Mouse (Mus musculus) stomach, postnatal 0 days (tissue): ENCODE measurements around the gene Bace1. TPM values are rescaled to one million over a fixed set of nuclear protein-coding genes. Genes with fewer than 3 reads are reported as not detected.

Source experiments
- ATAC-seq: fragments of 200-750 bp; cut with Nextera tagmentation; 2 replicates; pipeline ENCODE4 v1.8.0; 2017; ENCODE audit not compliant: low FRiP score, low TSS enrichment
- DNase-seq: peaks from one replicate; pipeline ENCODE4 v3.0.0-alpha.2; 2016; ENCODE audit warnings: low spot score
- H3K27ac ChIP-seq: fragments of 300-500 bp; sonication (generic); replicated peaks from 2 replicates; pipeline ENCODE4 v1.5.1; 2014; ENCODE audit warnings: mild to moderate bottlenecking, control low read depth
- H3K27me3 ChIP-seq: fragments of 300-500 bp; sonication (generic); 2 replicates; pipeline ENCODE4 v1.6.1; 2014; ENCODE audit warnings: low read length; ENCODE audit not compliant: control insufficient read depth, insufficient read depth
- H3K36me3 ChIP-seq: fragments of 300-500 bp; sonication (generic); 2 replicates; pipeline ENCODE4 v1.6.1; 2014; ENCODE audit warnings: low read length, mixed read lengths; ENCODE audit not compliant: control insufficient read depth, insufficient read depth
- H3K4me1 ChIP-seq: fragments of 300-500 bp; sonication (generic); replicated peaks from 2 replicates; pipeline ENCODE4 v1.6.1; 2014; ENCODE audit warnings: antibody characterized with exemption; ENCODE audit not compliant: control insufficient read depth, insufficient read depth
- H3K4me2 ChIP-seq: fragments of 300-500 bp; sonication (generic); replicated peaks from 2 replicates; pipeline ENCODE4 v1.6.1; 2014; ENCODE audit warnings: low read depth, mild to moderate bottlenecking, control low read depth, moderate library complexity
- H3K4me3 ChIP-seq: fragments of 300-500 bp; sonication (generic); 2 replicates; pipeline ENCODE4 v1.5.1; 2014; ENCODE audit warnings: low read depth, low read length, control low read depth
- H3K9ac ChIP-seq: fragments of 300-500 bp; sonication (generic); 2 replicates; pipeline ENCODE4 v1.6.1; 2014; ENCODE audit warnings: mild to moderate bottlenecking, low read length, control low read depth, mixed read lengths
- H3K9me3 ChIP-seq: fragments of 300-500 bp; sonication (generic); 2 replicates; pipeline ENCODE4 v1.6.1; 2016; ENCODE audit warnings: low read length; ENCODE audit not compliant: control insufficient read depth
- CTCF ChIP-seq: IDR thresholded peaks from 2 replicates; pipeline ENCODE4 v1.5.1; 2016; ENCODE audit warnings: antibody characterized with exemption, low read depth, mild to moderate bottlenecking, moderate library complexity
- EP300 ChIP-seq: optimal IDR thresholded peaks from 2 replicates; pipeline ENCODE3; 2016; ENCODE audit warnings: antibody characterized with exemption
- WGBS: fragments of 180-500 bp; shearing (Covaris S2); extraction: QIAGEN DNeasy Blood & Tissue Kit; methylation state at CpG from one replicate; pipeline ENCODE4 v1.1.7; 2014; 5-methylcytosine and 5-hydroxymethylcytosine counted together
- polyA plus RNA-seq: library from polyadenylated mRNA; unstranded; fragments of >200 nt; fragmentation: Nextera tagmentation; extraction: Ambion mirVana; gene quantifications from 2 replicates; pipeline ENCODE4 v1.2.1, GENCODE M21; 2015

Bace1 gene
- polyA plus RNA-seq, 1 experiment from 2014 or later: 12.8 TPM

DNA sequence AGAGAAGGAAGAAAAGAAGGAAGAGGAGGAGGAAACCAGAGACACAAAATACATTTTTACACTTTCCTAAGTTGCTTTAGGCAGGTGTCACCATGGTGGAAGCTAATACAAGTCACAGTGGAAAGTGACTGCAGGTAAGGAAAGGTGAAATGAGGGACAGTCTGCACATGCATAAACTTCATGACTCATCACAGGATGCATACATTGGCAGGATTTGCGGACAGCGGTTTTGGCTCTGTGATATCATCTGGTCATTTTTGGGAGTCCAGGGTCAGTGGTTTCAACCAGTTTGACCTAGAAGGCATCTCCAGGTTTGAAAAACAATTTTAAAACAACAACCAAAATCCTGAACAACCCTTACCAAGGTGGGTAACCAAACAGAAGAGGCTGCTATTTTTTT, 13.4 kb downstream of the Bace1 start:
- WGBS: 85% methylated on average over 2 of the region's 2 CpGs
- H3K27ac ChIP-seq: no peak overlapping the region
- TF ChIP-seq EP300: no peak
- TF ChIP-seq CTCF: no peak
- ATAC-seq: no peak
- no peak overlapping the region for H3K9ac ChIP-seq
- DNase-seq: no peak
- no peaks in the 10 kb centered on the region for H3K9me3 ChIP-seq
- no peak overlapping the region for H3K4me2 ChIP-seq
- peaks cover 5% of the 10 kb centered on the region for H3K4me1 ChIP-seq
- no peak overlapping the region for H3K4me3 ChIP-seq
- H3K36me3 ChIP-seq: no peaks in the 10 kb centered on the region
- no peaks in the 10 kb centered on the region for H3K27me3 ChIP-seq

- Histone ChIP-seq H3K27me3 (no peaks in the 10 kb centered on the region), H3K4me1 (peaks cover 5% of the 10 kb centered on the region), H3K27ac (no peak overlapping the region), H3K9me3 (no peaks in the 10 kb centered on the region), H3K4me2 (no peak overlapping the region), H3K36me3 (peaks cover 5% of the 10 kb centered on the region; the same call in 1 of the 2 replicates), H3K4me3 (no peak overlapping the region), H3K9ac (no peak overlapping the region)
- ATAC-seq (no peak), DNase-seq (no peak)
- 96% methylated on average over 2 of the region's 2 CpGs for WGBS
- TF ChIP-seq CTCF (no peak), EP300 (no peak)
These were observed 15.3 kb downstream of the Bace1 start for GRCm38 (mm10) chr9:45853695-45854094.

DNA sequence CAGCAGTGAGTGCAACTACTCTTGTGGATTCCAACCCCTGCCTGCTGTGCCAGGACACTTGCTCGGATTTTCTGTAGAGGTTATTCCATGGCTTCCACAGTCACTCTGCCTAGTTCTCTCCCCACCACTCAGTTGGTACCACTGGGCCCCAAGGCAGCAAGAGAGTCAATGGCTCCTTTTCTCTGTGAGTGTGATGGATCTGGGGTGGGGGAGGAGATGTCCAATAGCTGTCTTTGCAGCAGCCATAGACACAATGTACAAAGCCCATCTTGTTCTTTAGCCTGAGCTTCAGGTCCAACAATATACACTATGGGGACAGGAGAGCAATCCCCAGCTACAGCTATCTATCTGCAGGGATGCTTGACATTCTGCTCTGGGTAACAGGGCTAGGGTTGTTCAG, 15.8 kb downstream of the Bace1 start:
- Histone ChIP-seq H3K4me3 (no peak overlapping the region), H3K36me3 (peaks cover 7% of the 10 kb centered on the region; the same call in 1 of the 2 replicates), H3K27ac (no peak overlapping the region), H3K9ac (no peak overlapping the region), H3K4me1 (peaks cover 5% of the 10 kb centered on the region), H3K9me3 (no peaks in the 10 kb centered on the region), H3K27me3 (no peaks in the 10 kb centered on the region), H3K4me2 (no peak overlapping the region)
- TF ChIP-seq EP300 (no peak), CTCF (no peak)
- DNase-seq (no peak), ATAC-seq (no peak)
- 93% methylated on average over 1 of the region's 1 CpGs for WGBS

DNA sequence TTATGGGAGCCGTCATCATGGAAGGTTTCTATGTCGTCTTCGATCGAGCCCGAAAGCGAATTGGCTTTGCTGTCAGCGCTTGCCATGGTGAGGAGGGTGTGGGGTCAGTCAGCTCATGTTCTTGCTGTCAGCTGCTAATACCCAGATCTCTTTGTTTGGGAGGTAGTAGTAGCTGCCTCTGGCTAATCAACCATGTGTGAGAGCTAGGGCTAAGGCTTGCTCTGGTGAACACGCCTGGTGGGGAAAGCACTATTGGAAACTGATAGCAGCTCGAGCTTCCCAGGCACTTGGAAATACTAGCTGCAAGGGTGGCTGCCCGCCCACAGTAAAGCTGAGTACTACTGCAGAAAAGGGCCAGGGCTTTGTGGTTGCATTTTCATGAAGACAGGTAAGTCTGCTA, 21.0 kb downstream of the Bace1 start:
- Histone ChIP-seq H3K27ac (no peak overlapping the region), H3K4me2 (no peak overlapping the region), H3K27me3 (no peaks in the 10 kb centered on the region), H3K36me3 (peaks cover 29% of the 10 kb centered on the region), H3K9ac (no peak overlapping the region), H3K4me3 (no peak overlapping the region), H3K9me3 (no peaks in the 10 kb centered on the region), H3K4me1 (no peaks in the 10 kb centered on the region)
- 94% methylated on average over 10 of the region's 10 CpGs for WGBS
- TF ChIP-seq CTCF (no peak), EP300 (no peak)
- DNase-seq (no peak), ATAC-seq (no peak)

- DNase-seq (no peak), ATAC-seq (no peak)
- no peaks in the 10 kb centered on the region for H3K9me3 ChIP-seq
- TF ChIP-seq CTCF (no peak), EP300 (no peak)
- H3K27me3 ChIP-seq: no peaks in the 10 kb centered on the region
- H3K36me3 ChIP-seq: peaks cover 37% of the 10 kb centered on the region
- no peaks in the 10 kb centered on the region for H3K4me1 ChIP-seq
- no peak overlapping the region for H3K4me3 ChIP-seq
- no peak overlapping the region for H3K27ac ChIP-seq
- WGBS: 93% methylated on average over 7 of the region's 7 CpGs
- no peak overlapping the region for H3K9ac ChIP-seq
- no peak overlapping the region for H3K4me2 ChIP-seq
These were observed 23.4 kb downstream of the Bace1 start for GRCm38 (mm10) chr9:45861813-45862212.

DNA sequence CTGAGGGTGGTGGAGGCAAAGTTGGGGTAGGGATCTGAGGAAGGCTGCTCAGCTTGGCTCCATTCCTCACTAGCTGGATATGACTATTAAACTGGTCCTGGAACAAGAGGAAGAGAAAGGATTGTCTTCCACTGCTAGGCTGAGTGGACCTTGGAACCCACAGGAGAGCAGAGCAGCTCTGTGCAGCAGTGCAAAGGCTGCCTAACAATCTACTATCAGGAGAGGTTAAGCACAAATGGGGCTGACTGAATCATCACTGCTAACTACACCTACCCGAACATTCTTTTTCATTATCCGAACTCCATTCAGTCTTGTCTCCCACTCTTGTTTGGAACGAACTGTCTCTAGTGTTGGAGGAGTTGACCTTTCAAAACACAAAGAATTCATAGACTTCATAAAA, 30.8 kb downstream of the Bace1 start:
- peaks cover 30% of the 10 kb centered on the region for H3K36me3 ChIP-seq
- DNase-seq (no peak), ATAC-seq (no peak)
- H3K27ac ChIP-seq: no peak overlapping the region
- no peak for TF ChIP-seq EP300
- H3K27me3 ChIP-seq: no peaks in the 10 kb centered on the region
- H3K9me3 ChIP-seq: no peaks in the 10 kb centered on the region
- H3K4me3 ChIP-seq: no peak overlapping the region
- no peak overlapping the region for H3K9ac ChIP-seq
- no peak overlapping the region for H3K4me2 ChIP-seq
- 91% methylated on average over 3 of the region's 3 CpGs for WGBS
- H3K4me1 ChIP-seq: no peaks in the 10 kb centered on the region
